Mouse (Mus musculus): ENCODE results near the gene Fcgrt. TPM values are rescaled to one million over a fixed set of nuclear protein-coding genes. Genes with fewer than 3 reads are reported as not detected.

Gene Fcgrt
- polyA plus RNA-seq, 1 experiment from 2014 or later: 42.6 TPM

- DNase-seq (ENCODE audit: low spot score): no peak
These were observed 44.8 kb downstream of the Fcgrt start for GRCm38 (mm10) chr7:45058607-45059571.

- DNase-seq (ENCODE audit: low spot score): no peak
These were observed 46.7 kb downstream of the Fcgrt start for GRCm38 (mm10) chr7:45056972-45057348.

- DNase-seq (ENCODE audit: low spot score): no peak
These were observed 47.2 kb downstream of the Fcgrt start for GRCm38 (mm10) chr7:45056329-45056971.

- peak; percentile 98 for DNase-seq (ENCODE audit: low spot score)
These were observed 49.6 kb downstream of the Fcgrt start for GRCm38 (mm10) chr7:45053931-45054510.

GRCm38 (mm10) chr7:45053117-45053930 is 50.3 kb downstream of the Fcgrt start:
- DNase-seq (ENCODE audit: low spot score): peak; percentile 82

GRCm38 (mm10) chr7:45052862-45053116 is 50.9 kb downstream of the Fcgrt start, which contains the start of gene Prr12:
Prr12 (minus strand) TSS chr7:45052881.
- DNase-seq (ENCODE audit: low spot score): no peak

- DNase-seq (ENCODE audit: low spot score): peak; percentile 15
These were observed 51.3 kb downstream of the Fcgrt start for GRCm38 (mm10) chr7:45052181-45052861.

- DNase-seq (ENCODE audit: low spot score): no peak
These were observed 52.1 kb downstream of the Fcgrt start for GRCm38 (mm10) chr7:45051601-45051974.

GRCm38 (mm10) chr7:45050945-45051600 is 52.6 kb downstream of the Fcgrt start:
- DNase-seq (ENCODE audit: low spot score): peak; percentile 67

- no peak for DNase-seq (ENCODE audit: low spot score)
These were observed 54.6 kb downstream of the Fcgrt start for GRCm38 (mm10) chr7:45048923-45049657.

- no peak for DNase-seq (ENCODE audit: low spot score)
These were observed 55.4 kb downstream of the Fcgrt start for GRCm38 (mm10) chr7:45048001-45048890.

- no peak for DNase-seq (ENCODE audit: low spot score)
These were observed 56.2 kb downstream of the Fcgrt start for GRCm38 (mm10) chr7:45047491-45047890.

GRCm38 (mm10) chr7:45046853-45047350 is 56.7 kb downstream of the Fcgrt start:
- no peak for DNase-seq (ENCODE audit: low spot score)

- DNase-seq (ENCODE audit: low spot score): no peak
These were observed 57.9 kb downstream of the Fcgrt start for GRCm38 (mm10) chr7:45045741-45046140.

GRCm38 (mm10) chr7:45043307-45043706 is 60.3 kb downstream of the Fcgrt start:
- no peak for DNase-seq (ENCODE audit: low spot score)
